Mouse (Mus musculus) urinary bladder, adult 2 months (tissue): Measurements from ENCODE around the gene Klhl25. TPM values are rescaled to one million over a fixed set of nuclear protein-coding genes. Genes with fewer than 3 reads are reported as not detected.
"Not testable (repeated sequence)": the region's sequence is repeated elsewhere in the genome, so short reads cannot be mapped to it uniquely, and the experiment has no call there.

ENCODE experiments used
- DNase-seq: peaks from one replicate; pipeline ENCODE4 v3.0.0; 2022; ENCODE audit warnings: low spot score
- polyA plus RNA-seq: library from polyadenylated mRNA; depleted of rRNA; stranded (reverse); fragments of >200 nt; gene quantifications from 2 replicates; pipeline ENCODE4 v1.2.3, GENCODE M21; 2012; rRNA removed

Klhl25 gene
- polyA plus RNA-seq: 13.0 and 14.9 TPM in 2 replicates

DNA sequence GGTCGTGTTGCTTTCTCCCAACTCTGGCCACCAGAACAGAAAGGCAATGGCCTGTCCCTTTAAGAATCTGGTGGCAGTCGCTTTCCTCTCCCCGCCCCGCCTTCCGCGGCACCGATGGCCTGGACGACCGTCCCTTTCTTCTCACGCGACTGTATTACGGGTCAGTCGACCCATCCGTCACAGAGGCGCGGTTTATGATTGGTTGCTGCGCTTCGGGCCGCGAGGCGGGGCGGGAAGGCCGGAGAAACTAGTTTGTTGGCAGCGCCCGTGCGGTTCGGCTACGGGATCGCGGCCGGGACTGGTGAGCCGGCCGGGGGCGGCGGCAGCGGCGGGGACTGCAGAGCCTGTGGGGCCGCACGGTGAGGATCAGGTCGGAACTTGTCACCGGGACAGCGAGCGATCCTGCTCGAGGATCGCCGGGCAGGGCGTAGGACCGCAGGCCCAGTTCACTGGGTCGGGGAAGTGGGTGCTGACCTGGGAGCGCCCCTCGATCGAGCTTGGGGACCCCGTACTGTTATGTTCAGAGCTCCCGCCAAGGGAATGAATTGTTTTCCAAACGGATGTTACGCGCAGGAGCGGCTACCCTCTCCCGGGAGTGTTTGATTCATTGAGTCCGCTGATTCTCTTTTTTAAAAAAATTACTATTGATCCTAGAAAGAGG is at the start of gene Klhl25:
TSS of gene Klhl25 (plus strand) at position 196 of the 661 bp plus-strand sequence.
- peak; percentile 96 for DNase-seq

DNA sequence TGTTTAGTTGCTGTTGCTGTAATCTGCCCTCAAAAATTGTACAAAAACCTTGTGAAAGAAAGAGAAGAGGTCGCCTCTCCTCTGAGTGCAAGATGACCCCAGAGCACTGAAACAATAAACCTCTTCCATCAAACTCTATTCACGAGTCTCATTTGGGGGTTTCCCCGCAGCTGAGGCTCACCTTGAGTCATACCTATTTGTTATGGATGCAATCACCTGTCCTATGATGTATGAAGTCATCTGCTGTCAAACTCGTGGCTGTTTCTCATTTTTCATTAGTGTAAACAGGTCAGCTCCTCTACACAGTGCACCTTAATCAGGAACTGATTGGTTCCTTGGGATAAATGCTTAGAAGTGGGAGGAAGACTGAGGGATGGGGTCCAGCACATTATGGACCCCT is 47.6 kb upstream of the Klhl25 start:
- no peak for DNase-seq

DNA sequence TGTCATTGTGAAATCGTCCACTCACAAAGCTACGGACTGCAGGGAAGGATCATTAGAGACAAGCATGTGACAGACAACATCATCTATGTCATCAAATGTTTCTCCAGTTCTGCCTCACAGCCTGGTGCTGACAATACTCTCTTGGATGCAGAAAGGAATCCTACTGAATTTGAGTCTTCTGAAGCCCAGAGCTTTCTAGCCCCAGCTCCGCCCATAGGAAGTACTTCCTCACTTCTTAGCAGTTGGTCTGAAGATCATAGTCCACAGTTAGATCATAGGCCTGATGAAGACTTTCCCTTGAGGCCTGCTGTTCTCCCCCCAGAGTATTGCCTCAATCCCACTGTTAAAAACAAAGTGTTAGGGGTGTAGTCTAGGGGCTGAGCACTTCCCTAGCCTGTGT is 47.1 kb upstream of the Klhl25 start:
- DNase-seq: no peak

DNA sequence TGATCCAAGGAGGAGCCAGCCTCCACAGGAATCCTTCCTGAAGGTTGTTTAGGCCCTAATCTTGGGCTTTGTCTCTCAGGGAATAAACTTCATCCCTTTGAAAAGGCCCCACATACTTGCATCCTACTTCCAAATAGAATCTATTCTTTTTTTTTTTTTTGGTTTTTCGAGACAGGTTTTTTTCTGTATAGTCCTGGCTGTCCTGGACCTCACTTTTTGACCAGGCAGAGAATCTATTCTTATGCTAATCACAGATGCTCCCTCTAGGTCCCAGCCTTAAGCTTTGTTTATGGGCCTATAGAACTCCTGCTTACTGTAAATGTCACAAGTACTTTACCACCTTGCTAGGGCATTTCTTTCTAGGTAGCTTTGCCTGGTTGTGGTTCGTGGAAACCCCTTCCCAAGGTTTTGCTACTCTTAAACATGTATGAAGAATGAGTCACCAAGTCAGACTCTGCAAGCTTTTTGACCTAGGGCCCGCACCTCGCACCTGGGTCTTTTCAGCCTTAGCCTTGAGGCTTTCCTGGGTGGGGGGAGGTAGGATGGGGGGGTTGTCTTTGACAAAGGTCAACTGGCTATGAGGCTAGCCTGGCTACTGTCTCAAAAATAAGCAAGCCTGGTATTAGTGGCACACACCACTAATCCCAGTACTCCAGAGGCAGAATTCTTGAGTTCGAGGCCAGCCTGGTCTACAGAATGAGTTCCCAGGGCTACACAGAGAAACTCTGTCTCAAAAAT is 46.3 kb upstream of the Klhl25 start:
- no peak for DNase-seq

DNA sequence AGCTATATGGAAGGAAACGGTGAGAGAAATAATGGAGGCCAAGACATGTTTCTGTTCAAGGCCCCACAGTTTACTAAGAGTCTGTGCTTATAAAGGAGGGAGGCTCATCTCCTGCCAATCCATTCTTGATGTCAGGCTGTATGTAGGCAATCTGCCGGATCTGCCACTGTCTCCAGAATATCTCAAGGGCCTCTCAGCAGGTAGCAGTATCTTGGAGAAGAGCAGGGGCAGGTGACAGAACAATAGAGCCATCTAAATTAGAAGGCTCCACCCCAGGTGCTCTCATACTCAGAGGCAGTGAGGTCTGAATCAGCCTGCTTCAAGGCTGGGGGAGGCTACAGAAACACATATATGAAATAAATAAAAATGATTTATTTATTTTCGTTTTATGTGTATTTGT is 45.2 kb upstream of the Klhl25 start:
- no peak for DNase-seq

DNA sequence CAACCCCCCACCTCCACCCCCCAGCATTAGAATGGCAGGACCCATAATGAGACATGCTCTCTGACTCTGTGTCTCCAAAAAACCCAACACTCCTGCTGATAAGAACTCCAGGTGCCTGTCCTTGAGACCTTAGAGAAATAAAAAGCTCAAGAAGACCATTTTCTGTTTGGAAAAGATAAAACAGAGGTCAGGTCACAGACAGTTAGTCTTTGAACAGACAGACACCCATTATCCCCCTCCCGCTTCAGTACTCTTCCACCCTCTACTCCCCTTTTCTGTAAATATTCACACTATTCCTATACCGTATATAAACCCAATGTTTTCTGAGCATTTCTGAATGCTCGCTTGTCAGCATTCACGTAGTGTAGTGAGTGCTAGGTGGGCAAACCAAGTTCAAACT is 41.9 kb upstream of the Klhl25 start:
- no peak for DNase-seq

DNA sequence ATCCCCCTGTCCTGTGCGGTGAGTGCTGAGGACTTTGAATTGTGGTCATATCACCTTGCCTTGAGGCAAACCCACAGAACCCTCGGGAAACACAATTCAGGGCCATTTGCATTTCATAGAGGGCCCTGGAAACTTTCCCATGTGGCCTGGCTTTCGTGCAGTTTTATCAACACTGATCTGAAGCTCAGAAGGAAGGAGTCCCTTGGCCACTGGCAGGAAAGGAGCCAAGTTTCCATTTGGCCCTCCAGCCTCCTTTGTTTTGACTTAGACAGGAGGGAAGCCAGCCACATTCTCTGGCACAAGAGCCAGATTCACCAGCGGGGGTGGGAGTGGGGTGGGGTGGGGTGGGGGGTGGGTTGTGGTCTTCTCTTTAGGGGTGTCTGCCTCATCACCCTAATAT is 41.4 kb upstream of the Klhl25 start:
- no peak for DNase-seq

DNA sequence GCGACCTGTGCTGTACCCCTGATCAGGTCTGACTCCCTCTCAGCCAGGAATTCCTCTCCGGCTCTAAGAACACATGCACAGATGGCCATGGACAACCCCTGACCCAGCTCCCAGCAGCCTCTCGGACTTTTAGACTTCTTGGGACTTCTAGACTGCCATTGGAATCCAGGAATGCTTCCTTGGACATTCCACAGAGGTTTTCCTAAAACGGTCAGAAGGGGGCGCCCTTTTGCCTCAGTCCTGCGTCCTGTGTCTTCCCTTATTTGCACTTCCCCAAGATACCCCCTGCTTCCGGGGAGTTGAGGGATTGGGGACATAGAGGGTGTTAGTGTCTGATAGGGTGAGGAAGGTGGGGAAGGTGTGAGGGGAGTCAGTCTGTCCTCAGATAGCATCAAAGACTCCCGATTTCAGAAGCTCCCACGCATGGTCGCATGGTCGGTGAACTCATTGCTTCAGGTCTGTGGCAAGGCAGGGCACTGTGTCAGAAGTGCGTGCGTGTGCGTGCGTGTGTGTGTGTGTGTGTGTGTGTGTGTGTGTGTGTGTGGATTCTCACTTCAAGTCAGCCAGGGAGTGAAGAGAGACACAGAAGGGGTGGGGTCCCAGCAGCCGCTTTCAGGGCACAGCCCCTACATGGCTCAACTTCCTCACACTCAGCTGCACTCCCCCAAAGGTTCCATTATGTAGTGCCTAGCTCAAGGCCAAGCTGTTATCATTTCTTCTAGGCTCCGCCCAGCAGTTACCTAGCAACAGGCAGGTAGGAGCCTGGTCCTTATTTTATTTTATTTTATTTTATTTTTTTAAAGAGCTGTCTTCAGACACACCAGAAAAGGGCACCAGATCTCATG is 40.4 kb upstream of the Klhl25 start:
- no peak for DNase-seq

DNA sequence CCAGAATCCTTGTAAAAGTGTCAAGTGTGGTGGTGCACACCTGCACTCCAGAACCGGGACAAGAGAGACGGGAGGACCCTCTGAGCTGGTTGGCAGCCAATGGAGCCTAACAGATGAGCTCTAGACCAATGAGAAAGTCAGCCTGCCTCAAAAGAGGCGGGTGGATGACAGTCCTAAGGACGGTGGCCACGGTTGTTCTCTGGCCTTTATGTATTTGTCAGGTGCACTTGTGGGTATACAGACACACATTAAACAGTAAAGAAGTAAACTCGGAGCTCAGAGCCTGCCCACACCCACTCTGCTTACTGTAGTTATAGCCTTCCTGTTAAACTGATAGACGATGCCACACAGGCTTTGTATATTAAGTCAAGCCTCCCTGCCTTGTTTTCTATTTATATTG is 27.4 kb upstream of the Klhl25 start:
- no peak for DNase-seq

DNA sequence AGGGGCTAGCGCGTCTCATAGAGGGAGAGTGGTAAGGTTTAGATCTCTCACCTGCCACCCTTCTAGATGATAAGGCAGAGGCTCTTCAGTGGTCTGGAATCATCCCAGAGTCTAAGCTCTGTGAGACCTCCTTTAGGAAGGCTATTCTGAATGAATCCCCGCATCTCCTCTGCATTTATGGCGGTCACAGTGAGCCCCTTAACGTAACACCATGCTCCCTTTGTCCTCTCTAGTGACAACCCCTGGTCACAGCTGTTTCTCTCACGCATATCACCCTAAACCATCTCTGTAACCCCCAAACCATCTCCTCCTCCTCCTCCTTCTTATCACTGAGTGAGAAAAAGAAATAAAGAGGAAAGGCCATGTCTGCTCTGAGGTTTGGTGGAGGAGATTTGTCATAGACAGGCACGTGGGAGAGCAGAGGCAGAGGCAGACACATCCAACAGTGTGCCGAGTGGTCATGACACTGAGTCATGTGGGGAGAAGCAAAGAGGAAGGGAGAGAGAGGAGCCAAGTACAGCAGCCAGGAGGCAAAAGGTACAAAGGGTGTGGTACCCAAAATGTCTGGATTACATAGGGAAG is 25.9 kb upstream of the Klhl25 start:
- DNase-seq: no peak

DNA sequence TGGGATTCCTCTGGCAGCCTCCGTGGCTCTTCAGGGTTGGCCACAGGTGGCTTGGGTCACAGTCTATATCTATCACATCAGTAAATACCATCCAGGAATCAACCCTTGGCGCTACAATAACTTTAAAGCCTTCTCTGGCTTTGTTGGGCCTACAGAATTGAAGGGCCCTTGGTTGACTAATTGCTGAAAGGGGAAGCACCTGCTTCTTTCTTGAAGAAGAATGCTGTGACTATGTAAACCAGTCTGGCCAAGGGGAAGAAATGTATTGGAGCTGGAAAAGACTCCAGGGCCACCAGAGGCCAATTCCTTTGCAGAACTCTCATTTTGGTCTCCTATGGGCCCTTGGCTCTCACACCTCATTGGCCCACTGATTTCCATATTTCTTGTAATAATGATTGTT is 25.0 kb upstream of the Klhl25 start:
- DNase-seq: no peak

DNA sequence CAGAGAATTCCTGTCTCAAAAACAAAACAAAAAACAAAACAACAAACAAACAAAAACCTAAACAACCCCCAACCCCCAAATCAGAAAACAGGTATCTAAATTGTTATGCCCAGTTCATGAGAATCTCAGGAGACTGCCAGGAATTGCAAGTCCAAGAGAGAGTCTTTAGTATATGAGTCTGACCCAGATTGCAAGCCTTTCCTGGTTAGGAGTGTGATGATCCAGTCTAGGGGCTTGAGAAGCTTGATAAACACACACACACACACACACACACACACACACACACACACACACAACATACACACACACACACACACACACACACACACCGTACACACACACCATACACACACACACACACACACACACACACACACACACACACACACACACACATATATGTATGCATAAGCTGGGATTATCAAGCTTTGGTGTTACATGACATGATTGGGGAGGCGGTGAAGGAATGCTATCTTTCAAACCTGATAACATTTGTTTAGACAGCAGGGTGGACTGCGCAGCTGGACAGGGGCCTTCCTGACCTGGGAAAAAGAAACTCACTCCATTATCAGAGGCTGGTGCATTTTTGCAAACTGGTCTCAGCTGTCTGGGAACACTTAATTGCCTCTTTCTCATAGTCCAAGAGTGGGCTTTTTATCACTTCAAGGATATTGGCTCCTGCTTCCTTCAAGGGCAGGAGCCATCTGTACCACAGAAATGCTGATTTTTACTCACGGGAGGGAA is 21.6 kb upstream of the Klhl25 start:
- DNase-seq: no peak

DNA sequence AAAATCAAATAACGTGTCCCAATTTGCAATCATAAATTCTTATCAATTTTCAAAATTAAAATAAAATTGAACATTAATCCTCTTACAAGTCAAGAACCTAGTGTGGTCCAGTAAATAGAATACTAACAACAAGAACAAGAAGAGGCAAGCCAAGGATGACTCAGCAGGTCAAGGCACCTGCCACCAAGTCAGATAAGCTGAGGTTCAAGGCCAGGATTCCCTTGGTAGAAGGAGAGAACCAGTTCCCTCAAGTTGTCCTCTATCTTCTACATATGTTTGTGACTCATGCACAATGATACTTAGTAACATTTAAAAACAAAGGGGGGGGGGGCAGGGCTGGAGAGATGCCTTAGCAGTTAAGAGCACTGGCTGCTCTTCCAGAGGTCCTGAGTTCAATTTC is 20.8 kb upstream of the Klhl25 start:
- DNase-seq: no peak

DNA sequence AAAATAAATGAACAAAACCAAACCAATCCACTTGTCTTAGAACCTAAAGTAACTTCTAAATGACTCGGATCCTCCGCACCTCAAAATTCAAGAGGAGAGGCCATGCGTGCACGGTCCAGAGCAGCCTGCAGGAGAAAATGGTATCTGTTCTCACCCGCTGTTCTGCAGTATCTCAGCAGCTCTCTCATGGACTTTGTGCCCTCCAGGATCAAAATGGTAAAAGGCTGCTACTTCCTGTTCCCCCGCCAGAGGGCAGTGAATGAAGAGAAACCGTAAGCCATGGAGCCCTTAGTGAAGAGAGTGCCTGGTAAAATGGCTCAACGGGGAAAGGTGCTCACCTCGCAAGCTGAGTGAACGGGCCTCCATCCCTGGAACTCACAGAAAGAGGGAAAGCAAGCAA is 20.3 kb upstream of the Klhl25 start:
- no peak for DNase-seq

DNA sequence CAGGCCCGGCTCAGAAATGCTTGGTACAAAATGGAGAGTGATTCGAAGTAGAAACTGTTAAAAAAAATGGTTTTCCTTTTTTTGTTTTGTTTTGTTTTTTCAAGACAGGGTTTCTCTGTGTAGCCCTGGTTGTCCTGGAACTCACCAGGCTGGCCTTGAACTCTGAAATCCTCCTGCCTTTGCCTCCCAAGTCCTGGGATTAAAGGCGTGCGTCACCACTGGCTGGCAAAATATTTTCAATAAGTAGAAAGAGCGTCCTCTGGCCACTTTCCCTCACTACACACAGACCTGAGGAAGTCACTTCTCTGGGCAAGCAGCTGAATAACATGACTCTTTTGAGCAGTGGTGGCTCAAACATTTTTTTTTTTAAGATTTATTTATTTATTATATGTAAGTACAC is 19.6 kb upstream of the Klhl25 start:
- DNase-seq: no peak

DNA sequence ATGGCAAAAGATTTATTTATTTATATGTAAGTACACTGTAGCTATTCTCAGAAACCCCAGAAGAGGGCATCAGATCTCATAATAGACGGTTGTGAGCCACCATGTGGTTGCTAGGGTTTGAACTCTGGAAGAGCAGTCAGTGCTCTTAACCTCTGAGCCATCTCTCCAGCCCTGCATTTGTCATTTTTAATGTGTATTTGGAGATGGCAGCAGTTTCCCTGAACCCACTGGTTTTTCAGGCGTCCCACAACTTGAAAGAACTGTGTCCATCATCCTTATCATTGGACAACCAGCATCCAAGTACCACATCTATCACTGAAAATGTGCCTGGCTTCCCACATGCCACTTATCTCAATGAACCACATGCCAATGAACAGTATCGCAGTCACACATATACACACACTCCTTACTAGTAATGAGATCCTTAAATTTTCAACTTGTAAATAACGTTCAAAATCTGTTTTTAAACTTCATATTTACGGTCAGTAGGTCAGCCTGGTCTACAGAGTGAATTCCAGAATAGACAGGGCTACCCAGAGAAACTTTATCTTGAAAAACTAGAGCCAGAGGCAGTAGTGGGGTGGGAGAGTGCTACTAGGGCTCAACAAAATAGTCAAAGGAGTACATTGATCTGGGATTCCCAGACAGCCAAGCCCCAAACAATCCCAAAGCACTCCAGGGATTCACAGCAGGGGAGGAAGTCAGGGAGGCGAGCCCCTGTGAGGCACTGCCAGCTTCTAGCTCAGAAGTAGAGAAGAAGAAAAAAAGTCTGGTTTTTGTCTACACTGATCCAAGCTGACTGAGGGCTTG is 17.7 kb upstream of the Klhl25 start:
- DNase-seq: no peak

DNA sequence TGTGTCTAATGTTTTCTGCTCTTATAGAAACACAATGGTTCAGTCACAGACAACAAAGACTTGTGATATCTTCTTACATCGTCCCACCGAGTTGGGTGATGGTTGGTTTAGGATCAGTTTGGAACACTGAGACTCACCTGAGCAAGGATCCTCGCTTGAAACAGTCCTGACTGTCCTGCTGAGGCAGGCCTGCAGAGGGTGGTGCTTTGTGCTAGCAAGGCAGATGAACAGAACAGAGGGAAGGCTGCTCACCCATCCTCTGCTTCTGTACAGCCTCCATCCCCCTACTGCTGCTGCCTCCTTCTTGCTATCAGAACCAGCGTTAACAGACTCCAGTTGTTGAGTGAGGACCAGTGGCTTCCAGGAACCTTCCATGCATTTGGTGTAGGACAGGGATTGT is 14.2 kb upstream of the Klhl25 start:
- DNase-seq: not testable (repeated sequence)

DNA sequence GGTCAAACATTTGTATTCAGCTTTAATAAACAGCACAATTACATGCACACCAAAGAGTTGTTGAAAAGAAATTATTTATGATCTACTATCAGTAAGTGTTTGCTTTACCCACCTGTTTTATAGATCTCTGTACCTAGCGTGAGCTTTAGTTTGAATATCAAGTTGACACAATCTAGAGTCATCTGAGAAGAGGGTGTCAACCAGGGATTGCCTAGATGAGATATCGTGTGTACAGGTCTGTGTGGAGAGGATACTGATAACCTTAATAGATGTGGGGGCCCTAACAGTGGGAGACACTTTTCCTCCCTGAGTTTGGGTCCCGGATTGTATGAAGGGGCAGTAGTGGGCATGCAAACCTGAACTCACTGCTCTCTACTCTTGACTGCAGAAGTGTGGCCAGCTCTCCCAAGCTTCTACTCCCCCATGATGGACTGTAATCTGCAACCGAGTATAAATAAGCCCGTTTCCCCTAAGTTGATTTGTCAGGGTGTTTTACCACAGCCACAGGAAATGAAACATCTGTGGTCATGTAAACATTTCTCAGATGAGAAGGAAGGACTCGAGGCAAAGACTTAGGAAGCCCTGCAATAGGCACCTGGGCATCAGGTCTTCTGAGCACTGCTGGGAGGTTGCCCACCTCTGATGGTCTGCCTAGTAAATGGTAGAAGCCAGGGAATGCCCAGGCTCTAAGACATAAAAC is 13.0 kb upstream of the Klhl25 start:
- not testable (repeated sequence) for DNase-seq

DNA sequence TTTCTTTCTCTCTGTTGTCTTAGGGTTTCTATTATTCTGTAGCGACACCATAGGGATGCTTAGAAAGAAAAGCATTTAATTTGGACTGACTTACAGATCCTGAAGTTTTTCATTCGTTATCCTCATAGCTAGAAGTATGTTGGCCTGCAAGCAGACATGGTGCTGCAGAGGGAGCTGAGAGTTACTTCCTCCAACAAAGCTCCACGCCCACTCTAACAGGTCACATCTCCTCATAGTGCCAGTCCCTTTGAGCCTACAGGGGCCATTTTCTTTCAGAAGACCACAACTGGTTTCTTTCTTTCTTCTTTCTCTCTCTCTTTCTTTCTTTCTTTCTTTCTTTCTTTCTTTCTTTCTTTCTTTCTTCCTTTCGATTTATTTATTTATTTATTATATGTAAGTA is 8.0 kb upstream of the Klhl25 start:
- DNase-seq: no peak

DNA sequence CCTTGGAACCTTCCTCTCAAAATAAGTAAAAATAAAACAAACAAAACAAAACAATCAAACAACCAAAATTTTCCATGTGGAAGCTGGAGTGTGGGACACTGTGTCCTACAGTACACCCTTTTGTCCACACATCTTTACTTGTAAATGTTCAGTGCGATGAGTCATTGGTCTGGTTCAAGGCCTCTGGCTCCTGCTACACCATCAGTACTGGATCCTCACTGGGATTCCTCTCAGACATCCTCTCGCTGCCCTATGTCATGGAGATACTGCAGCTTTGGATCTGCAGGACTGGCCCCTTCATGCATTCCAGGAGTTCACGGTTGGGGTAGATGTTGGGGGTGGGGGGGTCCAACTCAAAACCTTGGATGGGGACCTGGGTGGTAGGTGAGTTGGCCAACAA is 5.8 kb upstream of the Klhl25 start:
- DNase-seq: no peak
